Mouse (Mus musculus): Measurements from ENCODE around the gene Sowahc.

Sowahc gene

GRCm38 (mm10) chr10:59256533-59256932, 34.8 kb downstream of the Sowahc start:
- no peak for DNase-seq

GRCm38 (mm10) chr10:59259572-59259971, 37.8 kb downstream of the Sowahc start:
- DNase-seq, result no peak

- DNase-seq, result no peak
These were observed 39.9 kb downstream of the Sowahc start for GRCm38 (mm10) chr10:59261603-59262002.

- no peak for DNase-seq
These were observed 40.3 kb downstream of the Sowahc start for GRCm38 (mm10) chr10:59262021-59262420.

- no peak for DNase-seq
These were observed 41.2 kb downstream of the Sowahc start for GRCm38 (mm10) chr10:59262979-59263378.

GRCm38 (mm10) chr10:59265067-59265466, 43.3 kb downstream of the Sowahc start:
- DNase-seq, result no peak

- DNase-seq, result no peak
These were observed 43.9 kb downstream of the Sowahc start for GRCm38 (mm10) chr10:59265674-59266073.

GRCm38 (mm10) chr10:59266097-59266496, 44.3 kb downstream of the Sowahc start:
- no peak for DNase-seq

GRCm38 (mm10) chr10:59267275-59267674, 45.5 kb downstream of the Sowahc start:
- DNase-seq, result no peak

- DNase-seq, result no peak
These were observed 46.4 kb downstream of the Sowahc start for GRCm38 (mm10) chr10:59268109-59268508.

- DNase-seq, result no peak
These were observed 47.0 kb downstream of the Sowahc start for GRCm38 (mm10) chr10:59268754-59269153.

GRCm38 (mm10) chr10:59275745-59276144, 54.0 kb downstream of the Sowahc start:
- DNase-seq, result no peak

Data from right cerebral cortex, postnatal 4 days (tissue).